Mouse (Mus musculus) testis, adult 2 months (tissue): ENCODE data around the gene Asna1.

Experiments used
- CTCF ChIP-seq: fragments of 200-500 bp; IDR thresholded peaks from 2 replicates; pipeline ENCODE4 v1.5.1; 2012; ENCODE audit warnings: low read depth, mild to moderate bottlenecking, inconsistent platforms, low read length, moderate library complexity; ENCODE audit not compliant: control insufficient read depth, insufficient read depth, insufficient replicate concordance
- POLR2A ChIP-seq: fragments of 200-500 bp; IDR thresholded peaks from 2 replicates; pipeline ENCODE4 v1.6.1; 2012; ENCODE audit warnings: low read depth, mild to moderate bottlenecking, inconsistent platforms, low read length, moderate library complexity; ENCODE audit not compliant: control insufficient read depth

- TF ChIP-seq CTCF (peak; percentile 57; the same call in 1 of the 2 replicates), POLR2A (no peak)
Measured at GRCm38 (mm10) chr8:84975434-84975833, 49.6 kb downstream of the Asna1 start.
